Mouse (Mus musculus) bone marrow, adult 2 months (tissue): Measurements from ENCODE around the gene Rsph6a.

Experiments used
- CTCF ChIP-seq: fragments of 200-500 bp; IDR thresholded peaks from 2 replicates; pipeline ENCODE4 v1.5.1; 2011; ENCODE audit warnings: low read length, control low read depth; ENCODE audit not compliant: control insufficient read depth, insufficient read depth
- POLR2A ChIP-seq: fragments of 200-500 bp; IDR thresholded peaks from 2 replicates; pipeline ENCODE4 v1.6.1; 2011; ENCODE audit warnings: low read depth, mild to moderate bottlenecking, control low read depth, low read length, borderline replicate concordance; ENCODE audit not compliant: control insufficient read depth

DNA sequence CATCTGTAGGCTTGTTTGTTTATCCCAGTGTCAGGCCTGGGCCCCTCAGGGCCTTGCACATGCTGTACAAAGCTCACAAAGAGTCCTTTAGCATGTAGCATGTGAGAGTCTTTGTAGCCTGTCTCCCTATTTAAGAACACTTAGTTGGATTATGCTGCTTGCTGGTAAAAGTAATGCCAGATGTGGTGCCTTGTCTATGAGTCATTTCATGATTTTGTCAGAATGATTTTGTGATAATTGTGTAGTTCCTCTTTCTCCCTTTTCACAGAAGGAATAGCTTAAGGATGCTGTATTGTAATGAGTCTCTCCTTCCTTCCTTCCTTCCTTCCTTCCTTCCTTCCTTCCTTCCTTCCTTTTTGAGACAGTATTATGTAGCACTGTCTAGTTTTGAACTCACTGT lies 26.4 kb upstream of the Rsph6a start:
- TF ChIP-seq CTCF, result no peak
- TF ChIP-seq POLR2A, result no peak
